Comparison of ENCODE assay signal across 26 mouse cellular contexts in the genomic region with DNA sequence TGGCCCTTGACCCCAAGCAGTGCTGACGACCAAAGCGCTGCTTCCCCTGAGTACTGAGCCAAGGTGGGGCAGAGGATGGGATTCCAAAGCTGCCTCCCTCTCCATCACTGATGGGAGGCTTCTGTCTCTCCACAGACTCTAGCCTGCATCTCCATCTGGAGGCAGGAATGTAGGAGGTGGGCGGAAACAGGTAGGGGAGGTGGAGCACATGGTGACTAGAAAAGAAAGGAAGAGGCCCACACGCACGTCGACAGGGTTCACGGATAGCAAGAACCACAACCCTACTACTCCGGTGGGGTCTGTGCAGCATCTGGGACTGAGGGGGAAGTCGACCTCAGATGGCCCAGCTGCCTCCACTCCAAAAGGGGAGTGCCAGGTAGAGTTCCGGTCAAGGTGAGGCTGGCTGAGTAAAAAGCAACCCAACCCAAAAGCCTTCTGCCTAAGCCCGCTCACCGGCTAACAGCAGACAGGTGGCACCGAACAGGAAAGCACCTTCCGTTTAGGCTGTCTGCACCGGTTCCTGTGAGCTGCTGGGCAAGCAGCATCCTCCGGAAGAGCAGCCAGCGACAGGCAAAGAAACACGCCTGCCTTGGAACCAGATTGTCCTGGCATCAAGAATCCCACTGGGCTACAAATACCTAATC. TPM values are rescaled to one million over a fixed set of nuclear protein-coding genes. Genes with fewer than 3 reads are reported as not detected.
DNase-seq lines count a peak whose midpoint lies in the region; ATAC-seq and TF ChIP-seq lines count a peak whose summit lies in the region.
"Had no signal": no experiment of that assay in that cellular context is flagged by ENCODE, and none has a peak within 500 bp of the region (broad histone marks: within the 10 kb centered on the region; RNA-seq: fewer than 3 reads in every experiment).

No protein-coding gene starts in this region.

- no peak overlapping the region for H3K4me2 ChIP-seq in midbrain, embryonic 13.5 days (replicated peaks)
- H3K4me2 ChIP-seq in midbrain, embryonic 14.5 days (ENCODE audit: low read length) = no peak overlapping the region
- H3K4me2 ChIP-seq in stomach, postnatal 0 days (replicated peaks; ENCODE audit: low read depth) = no peak overlapping the region
- no peak overlapping the region for H3K4me2 ChIP-seq in hindbrain, embryonic 11.5 days (replicated peaks; ENCODE audit: low read depth, low read length)
- H3K4me2 ChIP-seq: limb, embryonic 15.5 days; liver, embryonic 15.5 days had no signal

- WGBS in midbrain, embryonic 13.5 days = 82% methylated on average over 18 of the region's 18 CpGs
- 82% methylated on average over 18 of the region's 18 CpGs for WGBS in midbrain, embryonic 14.5 days
- WGBS in stomach, postnatal 0 days = 79% methylated on average over 18 of the region's 18 CpGs
- WGBS in hindbrain, embryonic 11.5 days = 79% methylated on average over 18 of the region's 18 CpGs

- no peak for ATAC-seq in midbrain, embryonic 13.5 days
- no peak for ATAC-seq in midbrain, embryonic 14.5 days (ENCODE audit: low FRiP score, low TSS enrichment)
- ATAC-seq in activated CD4-positive, CD25-positive, alpha-beta regulatory T cell, adult 4 months = peak; percentile 90
- ATAC-seq in stomach, postnatal 0 days (ENCODE audit: low FRiP score, low TSS enrichment) = no peak
- no peak for ATAC-seq in hindbrain, embryonic 11.5 days (ENCODE audit: low FRiP score)
- ATAC-seq: hindbrain, postnatal 0 days; lung, postnatal 0 days had no signal

- no peak for DNase-seq in midbrain, embryonic 14.5 days
- no peak for DNase-seq in stomach, postnatal 0 days (ENCODE audit: low spot score)
- DNase-seq in hindbrain, embryonic 11.5 days (ENCODE audit: low spot score) = no peak
- no peak for DNase-seq in adrenal gland, postnatal 36 days
- DNase-seq in heart, adult 8-10 months (ENCODE audit: low spot score) = no peak
- DNase-seq: cerebellum, adult 2 months; heart, adult 18-20 months; heart, postnatal 36 days; kidney, adult 18-20 months; kidney, postnatal 10 days; layer of hippocampus, postnatal 36 days; retina, postnatal 1 day had no signal

- H3K4me1 ChIP-seq in midbrain, embryonic 13.5 days (replicated peaks) = 0 out of 2 replicates have a peak, but pooled peaks cover 5% of the 10 kb centered on the region
- H3K4me1 ChIP-seq in midbrain, embryonic 14.5 days (ENCODE audit: control insufficient read depth, insufficient read depth, low read length) = no peaks in the 10 kb centered on the region
- H3K4me1 ChIP-seq in stomach, postnatal 0 days (replicated peaks; ENCODE audit: control insufficient read depth, insufficient read depth) = no peaks in the 10 kb centered on the region
- no peaks in the 10 kb centered on the region for H3K4me1 ChIP-seq in hindbrain, embryonic 11.5 days (replicated peaks; ENCODE audit: control insufficient read depth, insufficient read depth, low read length)
- H3K4me1 ChIP-seq: liver, embryonic 15.5 days had no signal

- H3K36me3 ChIP-seq in midbrain, embryonic 13.5 days = peaks cover 55% of the 10 kb centered on the region
- peaks cover 47% of the 10 kb centered on the region for H3K36me3 ChIP-seq in midbrain, embryonic 14.5 days (ENCODE audit: control insufficient read depth, insufficient read depth, low read length)
- peaks cover 3% of the 10 kb centered on the region; the same call in 1 of the 2 replicates for H3K36me3 ChIP-seq in stomach, postnatal 0 days (ENCODE audit: control insufficient read depth, insufficient read depth, low read length)
- peaks cover 10% of the 10 kb centered on the region for H3K36me3 ChIP-seq in hindbrain, embryonic 11.5 days (ENCODE audit: control insufficient read depth, insufficient read depth, low read length)

- H3K4me3 ChIP-seq in midbrain, embryonic 13.5 days (replicated peaks) = no peak overlapping the region
- no peak overlapping the region for H3K4me3 ChIP-seq in midbrain, embryonic 14.5 days (replicated peaks; ENCODE audit: low read depth, low read length)
- no peak overlapping the region for H3K4me3 ChIP-seq in stomach, postnatal 0 days (ENCODE audit: low read depth, low read length)
- no peak overlapping the region for H3K4me3 ChIP-seq in hindbrain, embryonic 11.5 days (ENCODE audit: low read depth, low read length)
- H3K4me3 ChIP-seq: embryonic facial prominence, embryonic 10.5 days; limb, embryonic 15.5 days; liver, embryonic 15.5 days had no signal

- 0 out of 2 replicates have a peak overlapping the region, but pooled peaks have one; percentile 14 for H3K9ac ChIP-seq in midbrain, embryonic 13.5 days (replicated peaks)
- no peak overlapping the region for H3K9ac ChIP-seq in midbrain, embryonic 14.5 days (replicated peaks; ENCODE audit: low read length)
- no peak overlapping the region for H3K9ac ChIP-seq in stomach, postnatal 0 days (ENCODE audit: low read length)
- no peak overlapping the region for H3K9ac ChIP-seq in hindbrain, embryonic 11.5 days (ENCODE audit: low read depth, low read length)
- H3K9ac ChIP-seq: limb, embryonic 15.5 days; liver, embryonic 15.5 days had no signal

- H3K27me3 ChIP-seq in midbrain, embryonic 13.5 days = no peaks in the 10 kb centered on the region
- H3K27me3 ChIP-seq in midbrain, embryonic 14.5 days (ENCODE audit: control insufficient read depth, insufficient read depth, low read length) = no peaks in the 10 kb centered on the region
- H3K27me3 ChIP-seq in stomach, postnatal 0 days (ENCODE audit: control insufficient read depth, insufficient read depth, low read length) = no peaks in the 10 kb centered on the region
- H3K27me3 ChIP-seq in hindbrain, embryonic 11.5 days (ENCODE audit: control insufficient read depth, insufficient read depth, low read length) = no peaks in the 10 kb centered on the region
- H3K27me3 ChIP-seq: limb, embryonic 15.5 days; liver, embryonic 15.5 days had no signal

- no peak for TF ChIP-seq EP300 in stomach, postnatal 0 days (optimal IDR thresholded peaks at IDR 0.05)

- H3K27ac ChIP-seq in midbrain, embryonic 13.5 days = no peak overlapping the region
- H3K27ac ChIP-seq in midbrain, embryonic 14.5 days (replicated peaks; ENCODE audit: low read depth, low read length) = no peak overlapping the region
- no peak overlapping the region for H3K27ac ChIP-seq in stomach, postnatal 0 days (replicated peaks)
- no peak overlapping the region for H3K27ac ChIP-seq in hindbrain, embryonic 11.5 days (ENCODE audit: low read depth, low read length)
- H3K27ac ChIP-seq: embryonic facial prominence, embryonic 10.5 days; hindbrain, postnatal 0 days; limb, embryonic 15.5 days; liver, embryonic 15.5 days had no signal

- H3K9me3 ChIP-seq in midbrain, embryonic 13.5 days = no peaks in the 10 kb centered on the region
- H3K9me3 ChIP-seq in midbrain, embryonic 14.5 days (ENCODE audit: control insufficient read depth, low read length) = no peaks in the 10 kb centered on the region
- no peaks in the 10 kb centered on the region for H3K9me3 ChIP-seq in stomach, postnatal 0 days (ENCODE audit: control insufficient read depth, low read length)
- H3K9me3 ChIP-seq in hindbrain, embryonic 11.5 days (ENCODE audit: control insufficient read depth, low read length) = no peaks in the 10 kb centered on the region
- H3K9me3 ChIP-seq: embryonic facial prominence, embryonic 10.5 days; limb, embryonic 15.5 days; liver, embryonic 15.5 days had no signal

- TF ChIP-seq CTCF in stomach, postnatal 0 days (IDR thresholded peaks at IDR 0.05; ENCODE audit: low read depth) = 0 out of 2 replicates have a peak, but pooled peaks have one; percentile 25

RNA-seq across cellular contexts. Expression of a gene that starts 23.1 kb away (rescaled TPM):
- polyA plus RNA-seq in midbrain, embryonic 13.5 days (2015; fragmentation: Nextera tagmentation; extraction: Ambion mirVana) = 31.1 and 36.1 TPM in 2 replicates
- 20.0 and 27.7 TPM in 2 replicates for polyA plus RNA-seq in midbrain, embryonic 14.5 days (2014; fragmentation: Nextera tagmentation; extraction: Ambion mirVana)
- 10 to 100 TPM; 13.3 to 17.7 TPM for polyA plus RNA-seq in activated CD4-positive, CD25-positive, alpha-beta regulatory T cell, adult 4 months (2017; shearing (Covaris generic))
- 5.0 and 6.8 TPM in 2 replicates for polyA plus RNA-seq in stomach, postnatal 0 days (2015; fragmentation: Nextera tagmentation; extraction: Ambion mirVana)
- polyA plus RNA-seq in hindbrain, embryonic 11.5 days (2014; fragmentation: Nextera tagmentation; extraction: Ambion mirVana) = 15.7 and 22.9 TPM in 2 replicates
- total RNA-seq in adrenal gland, postnatal 36 days (2021) = 1 to 10 TPM; 5.2 to 6.3 TPM
- total RNA-seq in heart, adult 8-10 months (2022) = 1 to 10 TPM; 4.7 to 8.4 (median 7.1) TPM

RNA-seq across cellular contexts. Expression of a gene that starts 28.0 kb away (rescaled TPM):
- polyA plus RNA-seq in midbrain, embryonic 13.5 days (2015; fragmentation: Nextera tagmentation; extraction: Ambion mirVana) = 146 TPM in 2 replicates
- polyA plus RNA-seq in midbrain, embryonic 14.5 days (2014; fragmentation: Nextera tagmentation; extraction: Ambion mirVana) = 164 and 190 TPM in 2 replicates
- polyA plus RNA-seq in activated CD4-positive, CD25-positive, alpha-beta regulatory T cell, adult 4 months (2017; shearing (Covaris generic)) = 10 to 100 TPM; 59.3 to 65.0 TPM
- 106 and 119 TPM in 2 replicates for polyA plus RNA-seq in stomach, postnatal 0 days (2015; fragmentation: Nextera tagmentation; extraction: Ambion mirVana)
- 122 and 131 TPM in 2 replicates for polyA plus RNA-seq in hindbrain, embryonic 11.5 days (2014; fragmentation: Nextera tagmentation; extraction: Ambion mirVana)
- total RNA-seq in adrenal gland, postnatal 36 days (2021) = 10 to 100 TPM; 41.6 to 57.2 TPM
- total RNA-seq in heart, adult 8-10 months (2022) = 100 to 1,000 TPM; 138 to 143 (median 139) TPM

RNA-seq across cellular contexts. Expression of a gene that starts 36.8 kb away (rescaled TPM):
- 69.0 and 71.1 TPM in 2 replicates for polyA plus RNA-seq in midbrain, embryonic 13.5 days (2015; fragmentation: Nextera tagmentation; extraction: Ambion mirVana)
- polyA plus RNA-seq in midbrain, embryonic 14.5 days (2014; fragmentation: Nextera tagmentation; extraction: Ambion mirVana) = 61.5 and 73.0 TPM in 2 replicates
- 100 to 1,000 TPM in 1 of 2 experiments, 10 to 100 TPM in 1; 90.3 to 104 TPM for polyA plus RNA-seq in activated CD4-positive, CD25-positive, alpha-beta regulatory T cell, adult 4 months (2017; shearing (Covaris generic))
- 27.7 and 32.0 TPM in 2 replicates for polyA plus RNA-seq in stomach, postnatal 0 days (2015; fragmentation: Nextera tagmentation; extraction: Ambion mirVana)
- polyA plus RNA-seq in hindbrain, embryonic 11.5 days (2014; fragmentation: Nextera tagmentation; extraction: Ambion mirVana) = 61.8 and 105 TPM in 2 replicates
- total RNA-seq in adrenal gland, postnatal 36 days (2021) = 10 to 100 TPM; 58.2 to 90.2 TPM
- 10 to 100 TPM; 24.5 to 39.2 (median 29.8) TPM for total RNA-seq in heart, adult 8-10 months (2022)

RNA-seq across cellular contexts. Expression of a gene that starts 39.6 kb away (rescaled TPM):
- polyA plus RNA-seq in midbrain, embryonic 13.5 days (2015; fragmentation: Nextera tagmentation; extraction: Ambion mirVana) = 0.43 and 0.48 TPM in 2 replicates
- polyA plus RNA-seq in midbrain, embryonic 14.5 days (2014; fragmentation: Nextera tagmentation; extraction: Ambion mirVana) = 0.08 and 0.25 TPM in 2 replicates
- polyA plus RNA-seq in activated CD4-positive, CD25-positive, alpha-beta regulatory T cell, adult 4 months (2017; shearing (Covaris generic)) = 1 to 10 TPM; 1.5 to 1.8 TPM
- polyA plus RNA-seq in stomach, postnatal 0 days (2015; fragmentation: Nextera tagmentation; extraction: Ambion mirVana) = 0.47 and 0.51 TPM in 2 replicates
- polyA plus RNA-seq in hindbrain, embryonic 11.5 days (2014; fragmentation: Nextera tagmentation; extraction: Ambion mirVana) = 0.57 and 0.67 TPM in 2 replicates
- under 1 TPM; 0.26 to 0.40 TPM for total RNA-seq in adrenal gland, postnatal 36 days (2021)
- 1 to 10 TPM; 1.9 to 3.6 (median 2.1) TPM for total RNA-seq in heart, adult 8-10 months (2022)

RNA-seq across cellular contexts. Expression of a gene that starts 40.3 kb away (rescaled TPM):
- polyA plus RNA-seq in midbrain, embryonic 13.5 days (2015; fragmentation: Nextera tagmentation; extraction: Ambion mirVana) = 0.24 TPM in 1 of 2 replicates, not detected in the other
- polyA plus RNA-seq in midbrain, embryonic 14.5 days (2014; fragmentation: Nextera tagmentation; extraction: Ambion mirVana) = not detected in 2 replicates
- polyA plus RNA-seq in activated CD4-positive, CD25-positive, alpha-beta regulatory T cell, adult 4 months (2017; shearing (Covaris generic)) = not detected
- 0.15 and 0.21 TPM in 2 replicates for polyA plus RNA-seq in stomach, postnatal 0 days (2015; fragmentation: Nextera tagmentation; extraction: Ambion mirVana)
- polyA plus RNA-seq in hindbrain, embryonic 11.5 days (2014; fragmentation: Nextera tagmentation; extraction: Ambion mirVana) = 0.25 TPM in 1 of 2 replicates, not detected in the other
- total RNA-seq in adrenal gland, postnatal 36 days (2021) = not detected
- total RNA-seq in heart, adult 8-10 months (2022) = not detected
- total RNA-seq: common myeloid progenitor, adult 5-6 weeks; gastrocnemius, adult 8-10 months; heart, adult 18-20 months; heart, postnatal 36 days; hindbrain, postnatal 0 days; megakaryocyte progenitor cell, adult 5-6 weeks; midbrain, postnatal 0 days had no signal
- polyA plus RNA-seq: embryonic facial prominence, embryonic 10.5 days; forebrain, embryonic 11.5 days; heart, embryonic 14.5 days; liver, embryonic 15.5 days; lung, postnatal 0 days; midbrain, postnatal 0 days; neural tube, embryonic 11.5 days had no signal
